Mouse (Mus musculus): ENCODE results near the gene Gsg1. TPM values are rescaled to one million over a fixed set of nuclear protein-coding genes. Genes with fewer than 3 reads are reported as not detected.
A peak's percentile ranks its signal among the peaks of the same experiment; 100 is the strongest.

Gsg1 gene
- not detected for total RNA-seq (2021)

DNA sequence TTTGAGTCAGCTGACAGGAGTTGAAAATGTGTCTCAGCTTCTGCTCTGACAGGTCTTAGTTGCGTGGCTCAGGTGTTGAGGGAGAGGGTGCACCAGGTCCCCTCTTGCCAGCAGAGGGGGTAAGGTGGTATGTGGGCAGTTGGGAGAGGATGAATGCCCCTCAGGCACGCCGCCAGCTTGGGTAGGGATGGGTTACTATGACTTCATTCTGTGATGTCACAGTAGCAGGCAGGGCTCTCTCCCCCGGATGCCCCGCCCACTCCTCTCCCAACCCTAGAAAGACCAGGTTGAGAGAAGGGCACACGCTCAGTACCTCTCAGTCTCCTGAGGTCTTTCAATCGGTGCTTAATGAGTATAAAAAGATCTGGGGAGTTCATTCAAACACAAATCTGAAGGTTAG, at the start of gene Gsg1:
TSS of gene Gsg1 (minus strand) at position 199 of the 400 bp plus-strand sequence.
- intact Hi-C loops (cut with DNase I): no loop called here
- no peak for DNase-seq (ENCODE audit: low spot score in 2 of 2)

DNA sequence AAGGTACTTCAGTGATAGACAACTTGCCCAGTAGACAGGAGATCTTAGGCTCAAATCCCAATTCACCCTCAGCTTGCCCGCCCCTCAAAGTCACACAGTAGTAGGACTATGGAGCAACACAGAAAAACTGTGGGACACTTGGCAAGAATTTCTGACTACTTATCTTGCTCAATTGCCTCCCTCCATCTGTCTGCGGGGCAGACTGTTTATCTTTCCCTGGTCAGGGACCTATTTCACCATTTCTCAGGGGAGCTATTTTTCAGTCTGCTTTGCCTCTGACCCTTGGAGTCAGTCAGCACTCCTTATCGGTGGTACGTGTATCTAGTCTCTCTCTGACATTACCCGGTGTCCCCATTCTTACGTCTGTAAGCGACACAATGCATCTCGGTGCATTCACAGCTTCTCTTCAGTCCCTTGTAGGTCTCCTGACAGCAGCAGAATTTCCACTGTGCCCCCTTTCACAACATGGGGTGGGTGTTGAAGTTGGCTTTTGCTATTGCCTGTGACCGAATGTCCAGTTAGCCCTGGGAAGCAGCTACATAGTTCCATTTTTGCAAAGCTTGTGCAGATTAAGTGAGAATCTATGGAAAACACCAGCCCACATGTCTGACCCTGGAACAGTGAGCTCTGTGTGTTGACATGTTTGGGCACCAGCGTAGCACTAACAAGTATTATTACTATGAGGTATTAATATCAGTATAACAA, 48.4 kb upstream of the Gsg1 start:
- no peak for DNase-seq (ENCODE audit: low spot score in 2 of 2)
- intact Hi-C loops (cut with DNase I): no loop called here

DNA sequence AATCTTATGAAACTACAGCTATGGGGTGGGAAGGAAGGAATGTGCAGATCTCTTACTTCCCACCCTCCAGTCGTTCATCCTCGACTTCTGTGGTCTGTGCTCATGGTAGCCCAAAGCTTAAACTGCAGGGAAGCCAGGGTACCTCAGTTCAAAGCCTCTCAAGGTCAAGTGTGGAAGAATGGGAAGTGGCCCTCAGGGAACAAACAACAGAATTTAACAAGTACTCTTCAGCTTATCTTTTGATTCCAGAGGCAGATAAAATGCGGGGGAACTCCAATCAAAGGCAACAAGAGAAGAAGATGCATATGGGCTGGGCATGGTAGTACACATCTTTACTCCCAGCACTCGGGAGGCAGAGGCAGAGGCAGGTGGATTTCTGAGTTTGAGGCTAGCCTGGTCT, 46.3 kb upstream of the Gsg1 start:
- intact Hi-C loops (cut with DNase I): no loop called here
- no peak for DNase-seq (ENCODE audit: low spot score in 2 of 2)

DNA sequence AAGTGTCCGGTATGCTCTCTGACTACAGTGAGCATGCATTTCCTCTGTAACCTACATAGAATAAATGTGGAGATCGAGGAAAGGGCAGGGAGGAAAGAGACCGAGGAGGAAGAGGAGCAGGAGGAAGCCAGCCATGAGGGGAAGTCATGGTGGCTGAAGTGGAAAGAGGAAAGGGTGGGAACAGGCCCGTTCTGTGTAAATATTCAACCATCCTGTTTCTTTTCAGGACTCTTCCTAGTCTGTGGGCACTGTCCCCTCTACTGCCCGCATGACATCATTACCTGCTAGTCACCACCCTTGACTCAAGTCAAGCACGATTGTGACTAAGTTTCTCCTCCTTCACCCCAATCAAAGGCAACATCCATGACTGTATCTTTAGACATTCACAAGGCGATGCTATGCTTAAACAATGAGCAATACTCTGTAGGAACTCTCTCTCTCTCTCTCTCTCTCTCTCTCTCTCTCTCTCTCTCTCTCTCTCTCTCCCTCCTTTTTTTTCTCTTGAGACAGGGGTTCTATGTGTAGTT, 44.9 kb upstream of the Gsg1 start:
- DNase-seq (ENCODE audit: low spot score in 2 of 2): no peak
- intact Hi-C loops (cut with DNase I): no loop called here

DNA sequence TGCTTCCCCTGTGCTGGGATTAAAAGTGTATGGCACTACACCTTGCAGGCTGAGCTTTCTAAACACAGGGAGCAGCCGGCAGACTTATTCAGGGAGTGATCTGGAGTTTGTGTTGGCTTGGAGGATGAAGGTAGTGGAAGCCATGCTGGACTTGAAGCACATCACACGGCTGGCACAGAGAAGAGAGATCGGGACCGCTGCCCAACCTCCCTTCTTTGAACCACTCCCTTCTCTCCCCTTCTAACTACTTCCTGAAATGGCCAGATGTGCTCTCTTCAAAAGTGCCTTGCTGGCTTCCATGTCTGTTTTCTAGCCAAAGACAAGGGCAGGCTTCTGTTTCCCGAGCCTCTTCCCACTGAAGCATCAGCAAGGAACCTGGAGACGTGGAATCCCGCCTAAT, 43.4 kb upstream of the Gsg1 start:
- intact Hi-C loops (cut with DNase I): no loop called here
- no peak for DNase-seq (ENCODE audit: low spot score in 2 of 2)

DNA sequence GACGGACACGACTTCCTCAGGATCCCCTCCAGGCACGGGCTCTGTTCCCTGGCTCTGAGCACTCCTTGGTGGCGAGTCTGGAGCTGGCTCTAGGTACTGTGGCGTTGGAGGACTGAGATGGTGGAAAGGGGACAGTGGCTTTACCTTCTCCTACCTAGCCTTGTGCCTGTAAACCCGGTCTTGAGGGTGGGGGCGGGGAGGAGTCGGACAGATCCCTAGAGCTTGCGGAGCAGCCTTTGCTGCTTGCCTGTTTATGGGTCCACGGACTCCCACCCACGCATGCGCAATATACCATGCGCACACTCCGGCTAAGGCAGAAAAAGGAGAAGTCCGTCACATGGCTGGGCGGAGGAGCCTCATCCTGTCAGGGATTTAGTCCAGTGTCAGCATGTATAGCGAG, 42.1 kb upstream of the Gsg1 start:
- intact Hi-C loops (cut with DNase I): no loop called here

DNA sequence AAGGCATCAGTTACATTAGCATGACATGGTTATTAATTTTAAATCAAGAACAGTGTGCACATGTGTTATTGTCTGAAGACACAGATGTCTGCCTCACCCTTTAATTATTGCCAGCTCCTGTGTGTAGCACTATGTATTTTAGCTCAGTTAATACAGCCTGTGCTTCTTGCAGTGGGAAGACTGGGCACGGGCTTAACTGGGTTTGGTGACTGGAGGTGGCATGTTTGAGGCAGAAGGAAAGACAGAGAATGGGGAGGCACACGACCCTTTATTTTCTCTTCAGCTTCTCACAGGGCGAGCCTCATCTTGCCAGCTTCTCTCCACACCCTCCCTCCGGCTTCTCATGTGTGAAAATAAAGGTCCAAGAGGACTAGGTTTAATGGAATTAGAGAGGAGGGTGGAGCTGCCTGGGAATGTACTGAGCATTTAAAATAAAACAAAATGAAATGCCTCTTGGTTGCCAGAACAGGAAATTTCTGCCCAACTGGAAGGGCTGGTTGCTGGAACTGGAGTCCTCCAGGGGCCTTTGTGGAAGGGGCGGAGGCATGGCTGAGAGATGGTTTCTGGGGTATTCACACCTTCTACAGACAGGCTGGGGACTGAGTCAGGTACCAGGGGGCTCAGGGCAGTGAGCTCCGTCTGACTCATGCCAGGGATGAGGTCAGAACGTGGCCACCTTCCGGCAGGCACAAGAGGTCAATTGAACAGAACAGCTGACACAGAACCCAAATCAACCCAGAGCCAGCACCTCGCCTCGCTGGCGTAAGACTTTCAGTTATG, 41.1 kb upstream of the Gsg1 start:
- DNase-seq (ENCODE audit: low spot score in 2 of 2): peak; percentile 5 to 18
- intact Hi-C loops (cut with DNase I): no loop called here

More for the DNA sequence above, 42.1 kb upstream of the Gsg1 start:
- DNase-seq (ENCODE audit: low spot score in 2 of 2): peak in 1 of 2 experiments; percentile 10

DNA sequence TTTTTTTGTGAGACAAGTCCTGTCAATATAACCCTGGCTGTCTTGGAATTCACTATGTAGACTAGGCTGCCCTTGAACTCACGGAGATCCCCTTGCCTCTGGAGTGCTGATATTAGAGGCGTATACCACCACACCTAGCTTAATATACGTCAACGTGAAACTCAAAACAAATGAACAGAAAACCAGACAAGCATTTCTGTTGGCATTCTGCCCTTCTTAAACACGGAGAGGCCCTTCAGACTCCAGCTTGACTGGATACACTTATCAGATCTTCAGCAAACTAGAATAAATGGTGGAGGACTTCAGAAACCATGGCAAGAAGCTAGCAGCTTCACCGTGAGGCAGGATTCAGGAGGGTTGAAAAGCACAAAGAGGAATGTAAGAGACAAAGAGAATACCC, 40.0 kb upstream of the Gsg1 start:
- no peak for DNase-seq (ENCODE audit: low spot score in 2 of 2)

DNA sequence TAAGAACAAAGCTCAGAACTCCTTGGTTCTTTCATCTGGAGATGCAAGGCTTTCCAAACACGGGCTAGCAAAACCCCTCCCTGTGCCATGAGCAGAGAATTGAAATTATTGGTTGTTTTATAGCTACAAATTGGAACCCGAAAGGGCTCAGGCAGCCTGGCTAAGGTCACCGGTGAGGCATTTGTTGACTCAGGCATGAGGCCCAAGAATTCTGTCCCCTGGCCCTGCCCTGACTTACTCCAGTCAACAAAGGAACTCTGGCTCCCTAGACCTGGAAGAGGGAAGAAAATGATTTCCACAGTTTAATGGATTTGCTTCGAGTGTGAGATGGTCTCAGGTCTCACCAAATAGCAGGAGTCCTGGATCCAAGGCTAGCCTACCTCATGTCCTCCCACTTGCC, 38.2 kb upstream of the Gsg1 start:
- DNase-seq (ENCODE audit: low spot score in 2 of 2): no peak
- intact Hi-C loops (cut with DNase I): no loop called here

More for the DNA sequence above, 40.0 kb upstream of the Gsg1 start:
- intact Hi-C loops (cut with DNase I): no loop called here

DNA sequence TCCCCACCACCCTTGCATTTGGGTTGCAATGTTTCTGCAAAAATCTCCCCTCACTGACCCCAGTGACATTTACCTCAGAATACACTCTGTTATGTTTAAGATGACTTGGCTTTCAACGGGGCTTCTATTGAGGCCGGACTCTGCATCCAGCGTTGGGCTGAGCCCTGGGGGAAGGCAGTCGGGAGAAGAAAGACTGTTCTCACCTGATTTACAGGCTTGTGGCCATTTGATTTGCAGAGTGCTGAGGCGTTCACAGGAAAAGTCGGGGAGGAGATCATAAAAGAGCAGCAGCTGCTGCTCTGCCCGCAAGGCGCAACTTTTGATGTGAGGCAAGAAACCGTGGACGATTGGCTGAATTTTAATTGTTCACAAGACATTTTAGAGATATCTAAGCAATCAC, 25.7 kb upstream of the Gsg1 start:
- no peak for DNase-seq (ENCODE audit: low spot score in 2 of 2)
- intact Hi-C loops (cut with DNase I): no loop called here

DNA sequence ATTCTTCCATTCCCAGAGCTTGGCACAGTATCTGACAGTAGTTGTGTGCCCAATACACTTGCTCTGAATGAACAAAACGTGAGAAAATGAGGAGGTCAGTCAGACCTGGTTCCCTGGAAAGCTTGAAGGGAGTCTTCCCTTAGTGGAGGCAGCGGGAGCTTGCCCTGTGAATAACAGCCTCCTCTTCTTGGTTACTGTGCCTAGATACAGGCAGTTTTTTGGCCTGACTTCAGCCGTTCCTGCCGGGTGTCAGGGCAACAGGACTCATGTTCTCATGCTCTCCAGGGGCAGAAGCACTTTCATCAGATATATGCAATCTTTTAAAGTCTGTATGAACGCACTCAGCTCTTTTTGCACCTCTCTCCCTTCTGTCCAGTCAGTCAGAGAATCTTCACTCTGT, 25.1 kb upstream of the Gsg1 start:
- intact Hi-C loops (cut with DNase I): no loop called here
- no peak for DNase-seq (ENCODE audit: low spot score in 2 of 2)

DNA sequence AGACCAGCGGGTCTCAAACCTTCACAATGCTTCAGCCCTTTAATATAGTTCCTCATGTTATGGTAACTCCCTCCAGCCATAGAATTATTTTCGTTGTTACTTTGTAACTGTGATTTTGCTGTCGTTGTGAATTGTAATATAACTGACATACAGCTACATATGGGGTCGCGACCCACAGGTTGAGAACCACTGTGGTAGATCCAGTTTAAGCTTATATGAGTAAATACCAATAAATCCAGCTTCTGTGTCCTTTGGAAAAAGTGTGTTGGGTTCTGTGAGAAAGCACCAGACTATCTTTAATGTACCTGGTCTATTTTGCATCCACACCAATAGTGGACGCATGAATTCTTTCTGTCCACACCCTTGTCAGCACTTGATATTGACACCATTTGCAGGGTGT, 24.2 kb upstream of the Gsg1 start:
- intact Hi-C loops (cut with DNase I): no loop called here
- no peak for DNase-seq (ENCODE audit: low spot score in 2 of 2)

DNA sequence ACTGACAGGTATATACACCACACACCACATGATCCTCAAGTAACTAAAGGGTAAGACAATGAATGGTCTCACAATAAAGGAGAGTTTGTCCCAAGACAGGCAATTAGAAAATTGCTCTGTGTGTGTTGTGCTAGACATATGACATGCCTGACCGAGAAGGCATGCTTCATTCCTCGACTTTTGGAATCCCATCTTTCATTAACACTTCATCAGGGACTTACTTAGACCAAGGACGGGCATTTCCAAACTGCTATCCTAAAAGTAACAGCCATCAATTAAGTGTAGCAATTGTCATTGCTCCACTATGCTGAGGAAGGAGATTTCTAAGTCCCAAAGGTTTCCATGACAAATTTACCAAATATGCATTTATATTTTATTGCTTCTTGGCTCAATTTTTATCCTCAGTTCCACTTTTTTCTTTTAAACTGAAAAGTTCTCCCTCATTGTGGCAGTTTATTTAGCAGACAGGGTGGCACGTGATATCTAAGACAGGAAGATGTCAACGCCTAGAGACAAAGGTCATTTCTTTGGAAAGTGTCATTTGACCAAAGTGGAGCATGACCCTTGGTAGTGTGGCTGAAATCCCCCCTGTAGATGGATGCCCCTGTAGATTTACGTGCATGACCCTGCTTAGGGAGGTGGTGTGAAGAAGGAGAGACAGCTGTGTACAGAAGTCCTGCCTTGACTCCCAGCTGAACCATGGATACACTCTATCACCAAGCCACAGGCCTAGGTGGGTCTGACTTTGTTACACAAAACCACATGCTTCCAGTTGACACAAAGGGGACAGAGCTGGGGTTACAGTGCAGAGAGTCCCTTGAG, 22.5 kb upstream of the Gsg1 start:
- no peak for DNase-seq (ENCODE audit: low spot score in 2 of 2)
- intact Hi-C loops (cut with DNase I): no loop called here

DNA sequence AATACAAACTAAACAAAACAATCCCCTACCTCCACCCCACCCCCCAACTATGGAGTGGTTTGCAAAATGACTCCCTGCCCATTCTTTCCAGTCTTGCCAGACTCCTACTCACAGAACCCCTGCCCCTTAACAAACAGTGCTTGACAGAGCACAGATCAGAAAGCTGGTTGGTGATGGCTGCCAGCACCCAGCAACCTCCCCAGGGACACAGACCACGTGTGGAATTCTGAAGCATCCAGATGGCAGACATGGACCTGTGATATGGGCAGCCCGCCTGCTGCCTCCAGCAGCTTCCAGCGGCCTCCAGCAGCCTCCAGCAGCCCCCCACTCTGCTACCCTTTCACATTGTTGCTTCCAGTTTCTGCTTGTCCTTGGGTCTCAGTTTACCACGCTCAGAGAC, 21.1 kb upstream of the Gsg1 start:
- DNase-seq (ENCODE audit: low spot score in 2 of 2): no peak
- intact Hi-C loops (cut with DNase I): no loop called here

DNA sequence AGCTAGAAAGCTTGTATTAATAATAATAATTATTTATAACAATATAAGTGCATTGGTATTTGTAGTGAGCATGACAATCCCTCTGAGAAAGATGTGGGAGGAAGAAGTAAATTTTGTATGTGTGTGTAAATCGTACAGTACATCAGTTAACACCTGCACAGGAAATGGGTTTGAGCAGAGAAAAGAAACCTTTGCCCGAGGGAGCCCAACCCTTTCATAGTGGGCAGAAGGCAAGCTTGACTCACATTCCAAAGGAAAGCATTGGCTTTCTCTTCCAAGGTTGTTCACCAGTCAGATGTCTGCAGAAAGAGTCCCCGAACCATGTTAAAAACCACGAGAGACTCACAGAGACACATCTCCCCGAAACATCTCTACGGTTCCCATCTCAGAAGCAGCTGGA, 18.9 kb upstream of the Gsg1 start:
- intact Hi-C loops (cut with DNase I): no loop called here

DNA sequence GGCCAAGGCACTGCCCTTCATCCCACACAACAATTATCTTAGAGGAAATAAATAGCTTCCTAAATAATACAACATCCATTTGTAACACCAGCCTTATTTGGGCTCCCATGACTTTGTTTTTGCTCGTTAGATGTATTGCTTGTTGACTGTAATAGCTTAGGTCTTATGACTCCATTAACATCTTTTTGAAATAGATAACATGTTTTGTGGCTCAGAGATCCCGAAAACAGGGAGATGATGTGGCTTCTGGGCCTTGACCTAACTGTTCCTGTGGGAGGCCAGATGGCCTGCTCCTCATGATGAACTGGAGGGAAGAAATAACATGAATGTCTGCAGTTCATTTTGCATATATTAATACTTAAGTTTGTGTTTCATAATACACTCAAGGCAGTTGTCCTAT, 17.6 kb upstream of the Gsg1 start:
- intact Hi-C loops (cut with DNase I): no loop called here
- no peak for DNase-seq (ENCODE audit: low spot score in 2 of 2)

More for the DNA sequence above, 18.9 kb upstream of the Gsg1 start:
- no peak for DNase-seq (ENCODE audit: low spot score in 2 of 2)

DNA sequence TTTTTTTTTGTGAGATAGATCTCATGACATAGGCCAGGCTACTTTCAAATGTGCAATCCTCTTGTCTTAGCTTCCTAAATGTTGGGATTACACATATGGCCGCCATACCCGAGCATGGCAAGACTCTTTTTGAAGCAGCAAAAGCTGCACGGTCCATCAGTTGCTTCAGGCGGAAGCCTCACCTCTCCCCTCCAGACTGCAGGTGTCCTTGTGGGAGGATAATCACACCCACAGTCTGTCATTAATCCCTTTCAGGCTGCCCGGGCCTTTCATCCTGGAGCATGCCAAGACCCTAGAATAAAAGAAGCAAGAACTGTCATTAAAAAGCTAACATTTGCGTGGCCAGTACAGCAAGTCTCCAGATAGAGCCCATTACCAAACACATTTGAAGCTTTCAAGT, 15.5 kb upstream of the Gsg1 start:
- DNase-seq (ENCODE audit: low spot score in 2 of 2): no peak
- intact Hi-C loops (cut with DNase I): no loop called here

DNA sequence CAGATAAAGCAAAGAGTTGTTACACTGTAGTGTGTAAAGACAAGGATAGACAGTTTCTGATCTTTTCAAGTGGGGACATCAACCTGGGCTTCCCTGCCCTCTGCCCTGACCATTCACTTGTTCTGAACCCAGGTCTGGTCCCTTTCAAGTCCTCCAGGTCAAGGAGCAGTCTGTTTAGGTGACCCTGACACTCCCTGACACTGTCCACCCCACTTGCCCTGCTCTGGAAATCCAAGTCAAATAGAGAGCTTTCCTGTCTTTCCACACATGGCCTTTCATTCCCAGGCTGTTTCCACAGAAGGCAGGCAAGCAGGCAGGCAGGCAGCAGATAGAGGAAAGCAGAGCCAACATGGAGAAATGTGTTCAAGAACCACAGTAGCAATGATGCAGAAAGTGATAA, 14.2 kb upstream of the Gsg1 start:
- intact Hi-C loops (cut with DNase I): no loop called here
- no peak for DNase-seq (ENCODE audit: low spot score in 2 of 2)

DNA sequence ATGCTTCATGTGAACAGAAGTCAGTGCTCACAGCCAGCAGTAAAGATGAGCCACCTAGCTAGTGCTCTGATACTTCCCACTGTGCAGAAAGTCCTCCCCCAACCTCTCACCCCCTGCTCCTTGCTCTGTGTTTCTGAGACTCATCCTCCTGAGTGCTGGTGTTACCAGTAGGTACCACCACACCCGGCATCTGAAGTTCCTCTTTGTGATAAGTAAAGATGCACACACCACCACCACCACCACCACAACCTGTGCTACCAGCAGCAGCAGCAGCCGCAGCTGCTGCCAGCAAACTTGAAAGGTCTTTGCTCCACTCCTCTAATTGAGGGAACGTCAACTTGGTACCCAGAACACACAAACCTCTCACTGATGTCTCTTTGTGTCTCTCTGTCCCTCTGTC, 13.1 kb upstream of the Gsg1 start:
- intact Hi-C loops (cut with DNase I): no loop called here
- DNase-seq (ENCODE audit: low spot score in 2 of 2): no peak

DNA sequence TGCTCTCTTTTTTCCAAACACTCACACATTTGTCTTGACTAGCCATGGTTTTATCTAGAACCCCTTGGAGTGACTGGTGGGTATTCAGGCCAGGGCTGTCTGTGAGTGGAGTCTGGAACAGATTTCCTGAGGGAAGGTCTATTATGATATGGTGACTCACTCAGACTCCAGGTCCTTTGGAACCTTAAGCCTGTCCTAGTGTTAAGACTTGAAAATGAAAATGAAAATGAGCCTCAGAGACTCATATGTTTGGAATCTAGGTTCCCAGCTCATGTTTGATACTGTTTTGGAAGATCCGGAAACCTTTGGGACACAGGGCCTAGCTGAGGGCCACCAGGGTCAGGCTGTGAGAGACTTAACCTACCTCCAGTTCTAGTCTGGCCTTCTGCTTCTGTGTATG, 11.9 kb upstream of the Gsg1 start:
- intact Hi-C loops (cut with DNase I): no loop called here
- DNase-seq (ENCODE audit: low spot score in 2 of 2): no peak
